Mouse (Mus musculus) olfactory bulb, adult 2 months (tissue): ENCODE results near the gene Gm10721.
"Not testable (repeated sequence)": the region's sequence is repeated elsewhere in the genome, so short reads cannot be mapped to it uniquely, and the experiment has no call there.

Source experiments
- CTCF ChIP-seq: fragments of 200-500 bp; IDR thresholded peaks from 2 replicates; pipeline ENCODE4 v1.5.1; 2012; ENCODE audit warnings: low read depth, mild to moderate bottlenecking, low read length, moderate library complexity; ENCODE audit not compliant: insufficient read depth
- POLR2A ChIP-seq: fragments of 200-500 bp; IDR thresholded peaks from 2 replicates; pipeline ENCODE4 v1.6.1; 2012; ENCODE audit warnings: mild to moderate bottlenecking, low read depth, low read length, moderate library complexity; ENCODE audit not compliant: insufficient read depth

GRCm38 (mm10) chr9:3025653-3026052 lies 12.7 kb downstream of the Gm10721 start:
- not testable (repeated sequence) for TF ChIP-seq CTCF, POLR2A
